Mouse (Mus musculus): ENCODE data around the gene Zswim5.

Zswim5 gene

GRCm38 (mm10) chr4:117005611-117006400 is 128.6 kb downstream of the Zswim5 start:
- no peak for DNase-seq (ENCODE audit: low read depth)

- DNase-seq (ENCODE audit: low read depth), result peak; percentile 60
Measured at GRCm38 (mm10) chr4:117007058-117007457, 129.9 kb downstream of the Zswim5 start.

- DNase-seq (ENCODE audit: low read depth), result no peak
Measured at GRCm38 (mm10) chr4:117010231-117010630, 133.1 kb downstream of the Zswim5 start.

GRCm38 (mm10) chr4:117013596-117013995 is 136.4 kb downstream of the Zswim5 start:
- DNase-seq (ENCODE audit: low read depth), result no peak

- DNase-seq (ENCODE audit: low read depth), result no peak
Measured at GRCm38 (mm10) chr4:117014901-117015415, 137.8 kb downstream of the Zswim5 start.

- no peak for DNase-seq (ENCODE audit: low read depth)
Measured at GRCm38 (mm10) chr4:117017738-117018137, 140.6 kb downstream of the Zswim5 start.

GRCm38 (mm10) chr4:117018327-117018726 is 141.2 kb downstream of the Zswim5 start:
- DNase-seq (ENCODE audit: low read depth), result no peak

- DNase-seq (ENCODE audit: low read depth), result peak; percentile 76
Measured at GRCm38 (mm10) chr4:117019206-117020134, 142.3 kb downstream of the Zswim5 start, which contains the start of gene Eif2b3. TSS of gene Eif2b3 (plus strand) at chr4:117019402.

GRCm38 (mm10) chr4:117023469-117023868 is 146.3 kb downstream of the Zswim5 start:
- DNase-seq (ENCODE audit: low read depth), result no peak

GRCm38 (mm10) chr4:117031105-117031504 is 153.9 kb downstream of the Zswim5 start:
- DNase-seq (ENCODE audit: low read depth), result no peak
